Mouse (Mus musculus): ENCODE data around the gene Paqr4. TPM values are rescaled to one million over a fixed set of nuclear protein-coding genes. Genes with fewer than 3 reads are reported as not detected.
"Not testable (repeated sequence)": the region's sequence is repeated elsewhere in the genome, so short reads cannot be mapped to it uniquely, and the experiment has no call there.

Gene Paqr4
- 27.6 and 36.2 TPM in 2 replicates for polyA plus RNA-seq (2016; fragmentation: Nextera tagmentation; extraction: Ambion mirVana)

GRCm38 (mm10) chr17:23740598-23741021, at the start of gene Paqr4:
Gene Paqr4 (minus strand): TSS chr17:23740867.
- Histone ChIP-seq H3K27me3 (ENCODE audit: low read depth, poor library complexity, severe bottlenecking) (peaks cover 89% of the 10 kb centered on the region), H3K4me1 (peaks cover 63% of the 10 kb centered on the region), H3K4me3 (peak within 1 kb of the TSS; percentile 80), H3K27ac (replicated peaks) (peak within 1 kb of the TSS; percentile 89), H3K36me3 (peaks cover 25% of the 10 kb centered on the region), H3K9me3 (replicated peaks) (0 out of 2 replicates have a peak, but pooled peaks cover 2% of the 10 kb centered on the region)
- 5% methylated on average over 13 of the region's 13 CpGs for WGBS
- no peak for DNase-seq (ENCODE audit: low spot score)

- Histone ChIP-seq H3K27ac (replicated peaks) (peak overlapping the region; percentile 87), H3K4me1 (peaks cover 36% of the 10 kb centered on the region), H3K9me3 (replicated peaks) (no peaks in the 10 kb centered on the region), H3K4me3 (peak overlapping the region; percentile 50), H3K27me3 (ENCODE audit: low read depth, poor library complexity, severe bottlenecking) (no peaks in the 10 kb centered on the region), H3K36me3 (no peaks in the 10 kb centered on the region)
- no peak for DNase-seq (ENCODE audit: low spot score)
- 9% methylated on average over 8 of the region's 8 CpGs for WGBS
Observed at GRCm38 (mm10) chr17:23789749-23790268, 49.1 kb upstream of the Paqr4 start.

GRCm38 (mm10) chr17:23788973-23789372, 48.3 kb upstream of the Paqr4 start:
- no peak overlapping the region for H3K27ac ChIP-seq (replicated peaks)
- no peaks in the 10 kb centered on the region for H3K27me3 ChIP-seq (ENCODE audit: low read depth, poor library complexity, severe bottlenecking)
- H3K4me3 ChIP-seq: no peak overlapping the region
- no peaks in the 10 kb centered on the region for H3K36me3 ChIP-seq
- no peaks in the 10 kb centered on the region for H3K9me3 ChIP-seq (replicated peaks)
- WGBS: 89% methylated on average over 4 of the region's 4 CpGs
- no peak for DNase-seq (ENCODE audit: low spot score)
- H3K4me1 ChIP-seq: peaks cover 36% of the 10 kb centered on the region

- 15% methylated on average over 13 of the region's 13 CpGs for WGBS
- peak; percentile 39 for DNase-seq (ENCODE audit: low spot score)
- peak overlapping the region; percentile 67 for H3K4me3 ChIP-seq
- H3K36me3 ChIP-seq: no peaks in the 10 kb centered on the region
- peaks cover 36% of the 10 kb centered on the region for H3K4me1 ChIP-seq
- H3K27ac ChIP-seq (replicated peaks): peak overlapping the region; percentile 88
- no peaks in the 10 kb centered on the region for H3K9me3 ChIP-seq (replicated peaks)
- no peaks in the 10 kb centered on the region for H3K27me3 ChIP-seq (ENCODE audit: low read depth, poor library complexity, severe bottlenecking)
Observed at GRCm38 (mm10) chr17:23786510-23786931, 45.9 kb upstream of the Paqr4 start.

- peak; percentile 71 for DNase-seq (ENCODE audit: low spot score)
- 2% methylated on average over 43 of the region's 43 CpGs for WGBS
- H3K27me3 ChIP-seq (ENCODE audit: low read depth, poor library complexity, severe bottlenecking): no peaks in the 10 kb centered on the region
- H3K36me3 ChIP-seq: no peaks in the 10 kb centered on the region
- peak within 1 kb of the TSS; percentile 88 for H3K27ac ChIP-seq (replicated peaks)
- peaks cover 30% of the 10 kb centered on the region for H3K4me1 ChIP-seq
- no peaks in the 10 kb centered on the region for H3K9me3 ChIP-seq (replicated peaks)
- peak within 1 kb of the TSS; percentile 67 for H3K4me3 ChIP-seq
Observed at GRCm38 (mm10) chr17:23785561-23786471, 45.1 kb upstream of the Paqr4 start, which contains the start of gene Flywch2. Gene Flywch2 (minus strand): TSS chr17:23786081.

GRCm38 (mm10) chr17:23783352-23783751, 42.7 kb upstream of the Paqr4 start:
- Histone ChIP-seq H3K4me3 (no peak overlapping the region), H3K4me1 (peaks cover 16% of the 10 kb centered on the region), H3K27me3 (ENCODE audit: low read depth, poor library complexity, severe bottlenecking) (no peaks in the 10 kb centered on the region), H3K27ac (replicated peaks) (no peak overlapping the region), H3K9me3 (replicated peaks) (no peaks in the 10 kb centered on the region), H3K36me3 (no peaks in the 10 kb centered on the region)
- no peak for DNase-seq (ENCODE audit: low spot score)

- no peak overlapping the region for H3K4me3 ChIP-seq
- 74% methylated on average over 2 of the region's 2 CpGs for WGBS
- H3K27me3 ChIP-seq (ENCODE audit: low read depth, poor library complexity, severe bottlenecking): no peaks in the 10 kb centered on the region
- H3K27ac ChIP-seq (replicated peaks): no peak overlapping the region
- H3K9me3 ChIP-seq (replicated peaks): no peaks in the 10 kb centered on the region
- peaks cover 6% of the 10 kb centered on the region; the same call in 1 of the 2 replicates for H3K4me1 ChIP-seq
- no peak for DNase-seq (ENCODE audit: low spot score)
- H3K36me3 ChIP-seq: no peaks in the 10 kb centered on the region
Observed at GRCm38 (mm10) chr17:23778447-23778846, 37.8 kb upstream of the Paqr4 start.

- WGBS: 84% methylated on average over 2 of the region's 2 CpGs
- no peak overlapping the region for H3K4me3 ChIP-seq
- peaks cover 6% of the 10 kb centered on the region; the same call in 1 of the 2 replicates for H3K4me1 ChIP-seq
Observed at GRCm38 (mm10) chr17:23777141-23777540, 36.5 kb upstream of the Paqr4 start.

GRCm38 (mm10) chr17:23776216-23776615, 35.5 kb upstream of the Paqr4 start:
- H3K27ac ChIP-seq (replicated peaks): no peak overlapping the region
- no peak for DNase-seq (ENCODE audit: low spot score)
- WGBS: 73% methylated on average over 10 of the region's 10 CpGs
- no peaks in the 10 kb centered on the region for H3K9me3 ChIP-seq (replicated peaks)
- no peak overlapping the region for H3K4me3 ChIP-seq
- H3K36me3 ChIP-seq: no peaks in the 10 kb centered on the region
- H3K4me1 ChIP-seq: peaks cover 10% of the 10 kb centered on the region
- H3K27me3 ChIP-seq (ENCODE audit: low read depth, poor library complexity, severe bottlenecking): no peaks in the 10 kb centered on the region

More at GRCm38 (mm10) chr17:23777141-23777540, 36.5 kb upstream of the Paqr4 start:
- Histone ChIP-seq H3K27ac (replicated peaks) (no peak overlapping the region), H3K27me3 (ENCODE audit: low read depth, poor library complexity, severe bottlenecking) (no peaks in the 10 kb centered on the region), H3K36me3 (no peaks in the 10 kb centered on the region), H3K9me3 (replicated peaks) (no peaks in the 10 kb centered on the region)
- no peak for DNase-seq (ENCODE audit: low spot score)

GRCm38 (mm10) chr17:23774090-23774489, 33.4 kb upstream of the Paqr4 start:
- no peaks in the 10 kb centered on the region for H3K9me3 ChIP-seq (replicated peaks)
- H3K27me3 ChIP-seq (ENCODE audit: low read depth, poor library complexity, severe bottlenecking): no peaks in the 10 kb centered on the region
- peaks cover 23% of the 10 kb centered on the region for H3K4me1 ChIP-seq
- WGBS: 11% methylated on average over 12 of the region's 12 CpGs
- DNase-seq (ENCODE audit: low spot score): peak; percentile 80
- no peak overlapping the region for H3K4me3 ChIP-seq
- no peak overlapping the region for H3K27ac ChIP-seq (replicated peaks)
- H3K36me3 ChIP-seq: peaks cover 8% of the 10 kb centered on the region

- 75% methylated on average over 6 of the region's 6 CpGs for whole genome bisulfite sequencing
- Histone ChIP-seq H3K4me1 (peaks cover 23% of the 10 kb centered on the region), H3K9me3 (replicated peaks) (no peaks in the 10 kb centered on the region)
Observed at GRCm38 (mm10) chr17:23773676-23774075, 33.0 kb upstream of the Paqr4 start.

GRCm38 (mm10) chr17:23772219-23772556, 31.5 kb upstream of the Paqr4 start:
- peaks cover 23% of the 10 kb centered on the region for H3K4me1 ChIP-seq
- 80% methylated on average over 2 of the region's 2 CpGs for WGBS
- peak overlapping the region; percentile 91 for H3K4me3 ChIP-seq
- not testable (repeated sequence) for DNase-seq (ENCODE audit: low spot score); H3K27ac ChIP-seq (replicated peaks); H3K9me3 ChIP-seq (replicated peaks); H3K27me3 ChIP-seq (ENCODE audit: low read depth, poor library complexity, severe bottlenecking)
- H3K36me3 ChIP-seq: peaks cover 27% of the 10 kb centered on the region

More at GRCm38 (mm10) chr17:23773676-23774075, 33.0 kb upstream of the Paqr4 start:
- no peak for DNase-seq (ENCODE audit: low spot score)
- H3K4me3 ChIP-seq: no peak overlapping the region
- no peaks in the 10 kb centered on the region for H3K27me3 ChIP-seq (ENCODE audit: low read depth, poor library complexity, severe bottlenecking)
- H3K36me3 ChIP-seq: peaks cover 13% of the 10 kb centered on the region
- no peak overlapping the region for H3K27ac ChIP-seq (replicated peaks)

All from midbrain, embryonic 10.5 days (tissue).